Mouse (Mus musculus) intestine, postnatal 0 days (tissue): ENCODE measurements around the gene Ptprf. TPM values are rescaled to one million over a fixed set of nuclear protein-coding genes. Genes with fewer than 3 reads are reported as not detected.
A peak's percentile ranks its signal among the peaks of the same experiment; 100 is the strongest.

Source experiments
- ATAC-seq: fragments of 200-750 bp; cut with Nextera tagmentation; 2 replicates; pipeline ENCODE4 v1.8.0; 2017; ENCODE audit warnings: mild to moderate bottlenecking, moderate TSS enrichment, moderate library complexity
- H3K27ac ChIP-seq: fragments of 300-500 bp; sonication (generic); 2 replicates; pipeline ENCODE4 v1.5.1; 2014; ENCODE audit warnings: mild to moderate bottlenecking, low read depth, low read length, moderate library complexity
- H3K27me3 ChIP-seq: fragments of 300-500 bp; sonication (generic); replicated peaks from 2 replicates; pipeline ENCODE4 v1.6.1; 2014; ENCODE audit warnings: low read length, mixed read lengths; ENCODE audit not compliant: control insufficient read depth, insufficient read depth
- H3K36me3 ChIP-seq: fragments of 300-500 bp; sonication (generic); 2 replicates; pipeline ENCODE4 v1.6.1; 2014; ENCODE audit warnings: mild to moderate bottlenecking, moderate library complexity; ENCODE audit not compliant: control insufficient read depth, insufficient read depth
- H3K4me1 ChIP-seq: fragments of 300-500 bp; sonication (generic); replicated peaks from 2 replicates; pipeline ENCODE4 v1.6.1; 2014; ENCODE audit warnings: antibody characterized with exemption, low read length, mixed read lengths; ENCODE audit not compliant: control insufficient read depth, insufficient read depth
- H3K4me2 ChIP-seq: fragments of 300-500 bp; sonication (generic); replicated peaks from 2 replicates; pipeline ENCODE4 v1.6.1; 2014; ENCODE audit warnings: low read depth, mild to moderate bottlenecking, moderate library complexity
- H3K4me3 ChIP-seq: fragments of 300-500 bp; sonication (generic); 2 replicates; pipeline ENCODE4 v1.5.1; 2014; ENCODE audit warnings: low read depth, low read length
- H3K9ac ChIP-seq: fragments of 300-500 bp; sonication (generic); 2 replicates; pipeline ENCODE4 v1.6.1; 2014; ENCODE audit warnings: mild to moderate bottlenecking, low read depth, low read length
- H3K9me3 ChIP-seq: fragments of 300-500 bp; sonication (generic); 2 replicates; pipeline ENCODE4 v1.6.1; 2016; ENCODE audit warnings: mixed run types; ENCODE audit not compliant: control insufficient read depth
- CTCF ChIP-seq: sonication (generic); IDR thresholded peaks from 2 replicates; pipeline ENCODE4 v1.5.1; 2016; ENCODE audit warnings: low read depth, mild to moderate bottlenecking, control low read depth, antibody characterized with exemption, moderate library complexity
- WGBS: fragments of 180-500 bp; shearing (Covaris S2); extraction: QIAGEN DNeasy Blood & Tissue Kit; methylation state at CpG from one replicate; pipeline ENCODE4 v1.1.7; 2014; 5-methylcytosine and 5-hydroxymethylcytosine counted together
- polyA plus RNA-seq: library from polyadenylated mRNA; unstranded; fragments of >200 nt; fragmentation: Nextera tagmentation; extraction: Ambion mirVana; gene quantifications from 2 replicates; pipeline ENCODE4 v1.2.1, GENCODE M21; 2015

Gene Ptprf
- polyA plus RNA-seq, 1 experiment from 2014 or later: 32.8 TPM

GRCm38 (mm10) chr4:118196185-118196584, 95.0 kb downstream of the Ptprf start:
- no peak overlapping the region for H3K4me3 ChIP-seq
- H3K4me2 ChIP-seq: no peak overlapping the region
- WGBS: 79% methylated on average over 10 of the region's 10 CpGs
- no peaks in the 10 kb centered on the region for H3K36me3 ChIP-seq
- H3K4me1 ChIP-seq: no peaks in the 10 kb centered on the region
- H3K27me3 ChIP-seq: no peaks in the 10 kb centered on the region
- H3K9me3 ChIP-seq: no peaks in the 10 kb centered on the region
- no peak for TF ChIP-seq CTCF
- no peak overlapping the region for H3K9ac ChIP-seq
- H3K27ac ChIP-seq: no peak overlapping the region
- ATAC-seq: no peak

- WGBS: 7% methylated on average over 17 of the region's 17 CpGs
- Histone ChIP-seq H3K4me1 (peaks cover 7% of the 10 kb centered on the region; the same call in 1 of the 2 replicates), H3K9me3 (no peaks in the 10 kb centered on the region), H3K4me3 (peak overlapping the region; percentile 67), H3K27me3 (no peaks in the 10 kb centered on the region), H3K36me3 (peaks cover 19% of the 10 kb centered on the region), H3K27ac (peak overlapping the region; percentile 83), H3K9ac (peak overlapping the region; percentile 70), H3K4me2 (peak overlapping the region; percentile 76)
- TF ChIP-seq CTCF: no peak
- no peak for ATAC-seq
Measured at GRCm38 (mm10) chr4:118180301-118181080, 110.7 kb downstream of the Ptprf start.

DNA sequence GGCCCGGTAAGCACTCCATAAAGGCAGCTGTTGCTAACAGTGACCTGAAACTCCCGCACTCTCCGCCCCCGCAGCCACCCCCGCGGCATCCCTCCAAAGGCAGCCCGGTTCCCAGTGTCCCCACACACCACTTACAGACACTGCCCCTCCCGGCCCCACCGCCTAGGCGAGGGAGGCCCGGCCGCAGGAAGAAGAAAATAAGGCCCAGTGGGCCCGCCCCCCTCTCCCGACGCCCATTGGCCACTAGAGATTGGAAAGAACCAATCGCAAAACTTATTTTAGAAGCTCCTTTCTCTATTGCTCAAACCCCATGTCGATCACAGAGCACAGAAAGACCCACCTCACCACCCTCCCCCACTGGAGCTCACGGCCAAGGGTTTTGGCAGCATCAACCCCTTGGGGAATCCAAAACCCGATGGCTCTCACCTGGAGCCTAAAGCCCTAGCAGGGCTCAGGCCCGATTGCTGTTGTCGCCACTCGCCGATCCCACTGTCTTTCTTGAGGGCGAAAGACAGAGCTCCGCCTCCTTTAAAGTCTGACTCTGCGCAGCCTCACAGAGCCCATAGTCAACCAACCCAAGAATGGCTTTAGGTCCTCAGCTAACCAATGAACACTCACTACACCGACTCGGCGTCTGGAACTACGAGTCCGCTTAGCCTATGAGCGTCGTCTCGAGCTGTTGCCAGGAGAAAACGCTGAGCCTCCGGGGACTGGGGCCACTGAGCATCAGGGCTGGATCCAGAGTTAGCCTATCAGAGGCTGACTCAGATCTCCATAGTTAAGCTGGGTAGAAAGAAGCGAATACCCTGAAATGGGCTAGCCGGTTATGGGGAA, 111.5 kb downstream of the Ptprf start, which contains the start of gene Kdm4a:
Kdm4a (minus strand) TSS at position 577 of the 834 bp plus-strand sequence.
- WGBS: under 1% methylated on average over 38 of the region's 38 CpGs
- peaks cover 27% of the 10 kb centered on the region for H3K36me3 ChIP-seq

GRCm38 (mm10) chr4:118178952-118179466, 112.2 kb downstream of the Ptprf start:
- H3K4me1 ChIP-seq: peaks cover 7% of the 10 kb centered on the region; the same call in 1 of the 2 replicates
- peak overlapping the region; percentile 75 for H3K9ac ChIP-seq
- TF ChIP-seq CTCF: no peak
- WGBS: 1% methylated on average over 12 of the region's 12 CpGs
- H3K36me3 ChIP-seq: peaks cover 33% of the 10 kb centered on the region
- H3K9me3 ChIP-seq: no peaks in the 10 kb centered on the region
- ATAC-seq: no peak
- H3K27me3 ChIP-seq: no peaks in the 10 kb centered on the region
- peak overlapping the region; percentile 89 for H3K27ac ChIP-seq
- H3K4me2 ChIP-seq: peak overlapping the region; percentile 76
- H3K4me3 ChIP-seq: peak overlapping the region; percentile 67

More for the DNA sequence above, 111.5 kb downstream of the Ptprf start, which contains the start of gene Kdm4a:
- TF ChIP-seq CTCF: 0 out of 2 replicates have a peak, but pooled peaks have one; percentile 10
- peak within 1 kb of the TSS; percentile 75 for H3K9ac ChIP-seq
- no peaks in the 10 kb centered on the region for H3K27me3 ChIP-seq
- H3K9me3 ChIP-seq: no peaks in the 10 kb centered on the region
- peak within 1 kb of the TSS; percentile 67 for H3K4me3 ChIP-seq
- peak within 1 kb of the TSS; percentile 76 for H3K4me2 ChIP-seq
- H3K27ac ChIP-seq: peak within 1 kb of the TSS; percentile 89
- peaks cover 7% of the 10 kb centered on the region; the same call in 1 of the 2 replicates for H3K4me1 ChIP-seq
- peak; percentile 100 for ATAC-seq

DNA sequence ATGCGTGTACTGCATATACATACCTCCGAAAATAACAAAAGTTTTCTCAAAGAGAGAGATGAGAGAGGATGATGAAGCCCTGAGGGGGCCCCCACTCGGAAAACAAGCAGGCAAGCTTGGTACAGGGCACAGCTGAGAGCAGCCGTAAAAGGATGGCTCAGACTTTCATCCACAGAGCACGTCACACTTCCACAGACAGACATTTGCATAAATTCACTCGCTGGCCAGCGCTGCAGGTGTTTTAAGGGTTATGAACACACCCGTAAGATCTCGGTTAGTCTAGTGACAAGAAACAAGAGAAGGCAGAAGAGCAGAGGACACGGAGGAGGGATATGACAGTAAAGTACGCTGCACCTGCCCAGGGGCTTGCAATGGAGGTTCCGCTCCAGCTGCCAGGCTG, 118.7 kb downstream of the Ptprf start:
- Histone ChIP-seq H3K4me3 (no peak overlapping the region), H3K36me3 (peaks cover 96% of the 10 kb centered on the region), H3K9ac (no peak overlapping the region), H3K9me3 (no peaks in the 10 kb centered on the region), H3K4me2 (no peak overlapping the region), H3K27me3 (no peaks in the 10 kb centered on the region), H3K4me1 (no peaks in the 10 kb centered on the region), H3K27ac (no peak overlapping the region)
- ATAC-seq: no peak
- no peak for TF ChIP-seq CTCF
- 93% methylated on average over 12 of the region's 12 CpGs for WGBS

DNA sequence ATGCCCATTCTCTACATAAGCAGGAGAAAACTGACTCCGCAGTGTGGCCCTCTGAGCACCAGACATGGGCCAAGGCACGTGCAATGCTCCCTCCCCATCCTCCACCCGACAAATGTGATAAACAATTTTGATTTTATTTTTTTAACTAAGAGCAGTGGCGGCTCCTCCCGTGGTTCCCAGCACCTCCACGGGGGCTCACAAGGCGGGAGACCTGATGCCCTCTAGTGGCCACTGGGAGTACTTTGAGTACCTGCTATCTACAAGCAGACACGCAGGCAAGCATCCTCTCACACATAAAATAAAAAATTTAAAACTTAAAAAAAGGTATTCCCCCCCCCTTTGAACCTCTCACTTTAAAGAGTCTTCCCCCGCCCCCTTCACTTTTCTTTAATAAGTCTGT, 120.2 kb downstream of the Ptprf start:
- H3K27ac ChIP-seq: no peak overlapping the region
- no peak overlapping the region for H3K9ac ChIP-seq
- 92% methylated on average over 9 of the region's 9 CpGs for WGBS
- no peaks in the 10 kb centered on the region for H3K27me3 ChIP-seq
- no peaks in the 10 kb centered on the region for H3K4me1 ChIP-seq
- H3K4me3 ChIP-seq: no peak overlapping the region
- peaks cover 96% of the 10 kb centered on the region for H3K36me3 ChIP-seq
- H3K9me3 ChIP-seq: no peaks in the 10 kb centered on the region
- H3K4me2 ChIP-seq: no peak overlapping the region
- no peak for ATAC-seq
- peak; percentile 48 for TF ChIP-seq CTCF
